Comparison of ENCODE assay signal across 19 mouse cellular contexts in the genomic region with DNA sequence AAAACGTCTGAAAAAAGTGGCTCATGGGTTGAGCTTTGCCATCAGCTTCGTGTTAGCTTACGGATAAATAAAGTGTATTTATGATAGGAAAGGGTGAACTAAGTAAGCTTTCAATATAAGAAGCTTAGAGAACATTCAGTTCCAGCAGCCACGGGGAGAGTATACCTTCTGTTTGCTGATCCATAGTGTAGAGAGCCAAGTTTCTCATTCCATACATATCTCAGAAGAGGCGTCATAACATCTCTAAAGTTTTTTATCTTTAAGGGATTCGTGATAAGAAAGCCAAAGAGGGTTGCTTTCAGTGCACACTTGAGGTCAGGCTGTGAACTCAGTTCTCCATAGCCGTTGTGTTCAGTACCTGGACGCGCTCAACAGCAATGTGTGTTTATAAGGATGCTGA.
DNase-seq lines count a peak whose midpoint lies in the region; ATAC-seq and TF ChIP-seq lines count a peak whose summit lies in the region.
"Had no signal": no experiment of that assay in that cellular context is flagged by ENCODE, and none has a peak within 500 bp of the region (broad histone marks: within the 10 kb centered on the region; RNA-seq: fewer than 3 reads in every experiment).

No protein-coding gene starts in this region.

- no peaks in the 10 kb centered on the region for H3K4me1 ChIP-seq in heart, postnatal 0 days (ENCODE audit: control insufficient read depth, insufficient read depth)
- H3K4me1 ChIP-seq: forebrain, embryonic 13.5 days; forebrain, embryonic 15.5 days had no signal

- H3K4me3 ChIP-seq in heart, postnatal 0 days (ENCODE audit: low read depth, low read length): no peak overlapping the region
- H3K4me3 ChIP-seq: embryonic facial prominence, embryonic 10.5 days; embryonic facial prominence, embryonic 12.5 days; forebrain, embryonic 13.5 days; forebrain, embryonic 15.5 days had no signal

- H3K27me3 ChIP-seq in heart, postnatal 0 days (ENCODE audit: control insufficient read depth, insufficient read depth, low read length): no peaks in the 10 kb centered on the region
- no peaks in the 10 kb centered on the region for H3K27me3 ChIP-seq in Patski
- H3K27me3 ChIP-seq: embryonic facial prominence, embryonic 12.5 days; forebrain, embryonic 13.5 days; forebrain, embryonic 15.5 days had no signal

- H3K36me3 ChIP-seq in heart, postnatal 0 days (replicated peaks; ENCODE audit: control insufficient read depth, insufficient read depth, low read length): peaks cover 7% of the 10 kb centered on the region; the same call in 1 of the 2 replicates
- H3K36me3 ChIP-seq: forebrain, embryonic 15.5 days had no signal

- peak; percentile 20; the same call in 1 of the 2 replicates for ATAC-seq in heart, postnatal 0 days (ENCODE audit: insufficient read depth, low read depth)
- peak; percentile 25 for ATAC-seq in Patski
- ATAC-seq: activated CD4-positive, CD25-positive, alpha-beta regulatory T cell, adult 4 months; forebrain, embryonic 13.5 days; forebrain, embryonic 15.5 days had no signal

- POLR2A ChIA-PET in Patski (lab: Charles Lee): interaction anchor here (1.2 kb wide), 2 partner anchors 105 to 162 kb away, joined by 3 read pairs; no protein-coding TSS in a partner anchor

- no peak overlapping the region for H3K4me2 ChIP-seq in heart, postnatal 0 days (ENCODE audit: low read depth, low read length)
- H3K4me2 ChIP-seq: embryonic facial prominence, embryonic 12.5 days; forebrain, embryonic 13.5 days; forebrain, embryonic 15.5 days had no signal

- H3K9me3 ChIP-seq in heart, postnatal 0 days (replicated peaks; ENCODE audit: control insufficient read depth, low read length): no peaks in the 10 kb centered on the region
- H3K9me3 ChIP-seq: embryonic facial prominence, embryonic 10.5 days; embryonic facial prominence, embryonic 12.5 days; forebrain, embryonic 13.5 days; forebrain, embryonic 15.5 days had no signal

- TF ChIP-seq EP300 in heart, postnatal 0 days (IDR thresholded peaks at IDR 0.05; ENCODE audit: low read depth): no peak

- no peak for TF ChIP-seq CTCF in heart, postnatal 0 days (IDR thresholded peaks at IDR 0.05; ENCODE audit: low read depth)
- TF ChIP-seq CTCF in Patski (IDR thresholded peaks at IDR 0.05): no peak

- no peak for DNase-seq in heart, postnatal 0 days (ENCODE audit: low spot score)
- DNase-seq in heart, postnatal 14 days: no peak
- peak; percentile 33 for DNase-seq in lung, postnatal 25 days (ENCODE audit: low spot score)
- DNase-seq in lung, postnatal 14 days: no peak
- no peak for DNase-seq in Patski (ENCODE audit: low read depth, low spot score)
- DNase-seq in urinary bladder, postnatal 36 days (ENCODE audit: low spot score in 2 of 2): no peak
- DNase-seq: adrenal gland, adult 8-10 months; adrenal gland, postnatal 14 days; adrenal gland, postnatal 36 days; cerebellum, adult 11-12 months; cerebellum, adult 2 months; cerebellum, adult 9-10 months; cerebellum, postnatal 10 days; cerebellum, postnatal 25 days had no signal

- intact Hi-C loops in heart, postnatal 14 days (cut with DNase I): loop anchor here (5.0 kb wide), 1 partner anchor 173 kb away; no protein-coding TSS in a partner anchor

- CTCF ChIA-PET in Patski (lab: Charles Lee): interaction anchor here (1.0 to 2.8 kb wide), 6 partner anchors 11 to 174 kb away, joined by 3 to 7 read pairs (median 4); no protein-coding TSS in a partner anchor

- no peak overlapping the region for H3K27ac ChIP-seq in heart, postnatal 0 days (ENCODE audit: low read depth)
- H3K27ac ChIP-seq: embryonic facial prominence, embryonic 10.5 days; embryonic facial prominence, embryonic 12.5 days; forebrain, embryonic 13.5 days; forebrain, embryonic 15.5 days had no signal

- in situ Hi-C loops in Patski (cut with MboI; ENCODE audit: low pct_unique_long_range_greater_than_20kb): loop anchor here (5.0 kb wide), 1 partner anchor 173 kb away; no protein-coding TSS in a partner anchor

- 29% methylated on average over 9 of the region's 9 CpGs for WGBS in heart, postnatal 0 days

- no peak overlapping the region for H3K9ac ChIP-seq in heart, postnatal 0 days (replicated peaks; ENCODE audit: low read depth, low read length)
- H3K9ac ChIP-seq: embryonic facial prominence, embryonic 12.5 days; forebrain, embryonic 13.5 days; forebrain, embryonic 15.5 days had no signal
